Mouse (Mus musculus) spleen, adult 2 months (tissue): ENCODE measurements around the gene Olfr64. TPM values are rescaled to one million over a fixed set of nuclear protein-coding genes. Genes with fewer than 3 reads are reported as not detected.

Experiments used
- DNase-seq, 2 experiments: peaks; one replicate each; pipeline versions ENCODE4 v3.0.0 to v3.0.0-alpha.2; 2012 to 2021; ENCODE audit warnings: low spot score in 2 of 2, low read depth in 1 of 2
- H3K27ac ChIP-seq: fragments of 200-500 bp; 2 replicates; pipeline ENCODE4 v1.5.1; 2012; ENCODE audit warnings: low read length, inconsistent platforms; ENCODE audit not compliant: insufficient read depth
- H3K27me3 ChIP-seq: fragments of 200-500 bp; 2 replicates; pipeline ENCODE4 v1.6.1; 2012; ENCODE audit warnings: mild to moderate bottlenecking, moderate library complexity, low read length, inconsistent platforms; ENCODE audit not compliant: control insufficient read depth, insufficient read depth
- H3K36me3 ChIP-seq: fragments of 200-500 bp; 2 replicates; pipeline ENCODE4 v1.6.1; 2012; ENCODE audit warnings: mild to moderate bottlenecking, low read length, inconsistent platforms; ENCODE audit not compliant: control insufficient read depth, insufficient read depth
- H3K4me1 ChIP-seq: fragments of 200-500 bp; 2 replicates; pipeline ENCODE4 v1.6.1; 2011; ENCODE audit warnings: inconsistent platforms; ENCODE audit not compliant: control insufficient read depth, insufficient read depth, insufficient read length
- H3K4me3 ChIP-seq: fragments of 200-500 bp; 2 replicates; pipeline ENCODE4 v1.5.1; 2011; ENCODE audit warnings: mild to moderate bottlenecking, inconsistent platforms; ENCODE audit not compliant: insufficient read depth, insufficient read length; ENCODE audit errors: extremely low read depth
- CTCF ChIP-seq: fragments of 200-500 bp; IDR thresholded peaks from 2 replicates; pipeline ENCODE4 v1.5.1; 2011; ENCODE audit warnings: mild to moderate bottlenecking, inconsistent platforms; ENCODE audit not compliant: insufficient read depth, insufficient read length, insufficient replicate concordance; ENCODE audit errors: extremely low read depth
- POLR2A ChIP-seq: fragments of 200-500 bp; IDR thresholded peaks from 2 replicates; pipeline ENCODE4 v1.6.1; 2011; ENCODE audit warnings: low read depth, low read length, inconsistent platforms
- WGBS: fragments of 180-500 bp; shearing (Covaris S2); methylation state at CpG from one replicate; pipeline ENCODE4 v1.1.7; 2018; 5-methylcytosine and 5-hydroxymethylcytosine counted together
- polyA plus RNA-seq: library from polyadenylated mRNA; depleted of rRNA; stranded (reverse); fragments of >200 nt; gene quantifications from 2 replicates; pipeline ENCODE4 v1.2.3, GENCODE M21; 2012; rRNA removed

Olfr64 gene
- polyA plus RNA-seq, 1 experiment = not detected

DNA sequence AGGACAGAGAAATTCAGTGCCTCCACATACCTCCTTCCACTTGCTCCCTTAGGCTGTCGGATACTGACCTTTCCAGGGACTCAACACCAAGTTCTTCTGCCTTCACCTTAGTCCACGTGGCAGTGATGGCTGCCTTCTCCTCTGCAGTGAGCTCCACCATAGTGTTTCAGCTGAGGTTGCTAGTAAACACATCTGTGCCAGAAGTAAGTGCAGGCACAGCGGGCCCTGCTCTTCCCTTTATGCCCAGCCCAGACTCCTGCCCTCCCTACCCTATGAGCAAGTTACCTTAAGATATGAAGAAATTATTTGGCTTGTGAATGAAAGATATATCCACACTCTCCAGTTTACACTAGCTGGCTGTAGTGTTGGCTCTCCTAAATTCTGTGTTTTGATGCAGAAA, 54.0 kb downstream of the Olfr64 start, which contains the start of gene Hbb-bh2:
Gene Hbb-bh2, minus strand, starts transcription at position 253 of the 400 bp plus-strand sequence.
- Histone ChIP-seq H3K4me1 (peaks cover 4% of the 10 kb centered on the region; the same call in 1 of the 2 replicates), H3K27me3 (no peaks in the 10 kb centered on the region), H3K36me3 (no peaks in the 10 kb centered on the region), H3K4me3 (no peak within 1 kb of the TSS), H3K27ac (no peak within 1 kb of the TSS)
- TF ChIP-seq CTCF (no peak), POLR2A (no peak)
- WGBS = 86% methylated on average over 3 of the region's 3 CpGs
- no peak for DNase-seq

Other genes starting within 250 kb of the Olfr64 start
- not detected in 2 replicates for gene Olfr623, start 230.8 kb downstream of the Olfr64 start, polyA plus RNA-seq
- gene Olfr624, start 223.3 kb downstream of the Olfr64 start, polyA plus RNA-seq = not detected in 2 replicates
- not detected in 2 replicates for gene Olfr625-ps1, start 211.8 kb downstream of the Olfr64 start, polyA plus RNA-seq
- not detected in 2 replicates for gene Olfr243, start 179.8 kb downstream of the Olfr64 start, polyA plus RNA-seq
- gene Olfr628, start 164.1 kb downstream of the Olfr64 start, polyA plus RNA-seq = not detected in 2 replicates
- not detected in 2 replicates for gene Olfr629, start 149.5 kb downstream of the Olfr64 start, polyA plus RNA-seq
- gene Olfr630, start 137.2 kb downstream of the Olfr64 start, polyA plus RNA-seq = not detected in 2 replicates
- gene Olfr69, start 122.9 kb downstream of the Olfr64 start, polyA plus RNA-seq = not detected in 2 replicates
- not detected in 2 replicates for gene Olfr68, start 114.8 kb downstream of the Olfr64 start, polyA plus RNA-seq
- gene Olfr67, start 102.7 kb downstream of the Olfr64 start, polyA plus RNA-seq = not detected in 2 replicates
- 8,577 and 15,977 TPM in 2 replicates for gene Hbb-bt, start 80.5 kb downstream of the Olfr64 start, polyA plus RNA-seq
- gene Hbb-bs, start 66.4 kb downstream of the Olfr64 start, polyA plus RNA-seq = 71,783 and 120,196 TPM in 2 replicates
- gene Hbb-bh2, start 54.0 kb downstream of the Olfr64 start, polyA plus RNA-seq = not detected in 2 replicates
- 0.15 TPM in 1 of 2 replicates, not detected in the other for gene Hbb-bh1, start 51.3 kb downstream of the Olfr64 start, polyA plus RNA-seq
- 0.14 TPM in 1 of 2 replicates, not detected in the other for gene Hbb-y, start 41.3 kb downstream of the Olfr64 start, polyA plus RNA-seq
- gene Olfr66, start 8.2 kb downstream of the Olfr64 start, polyA plus RNA-seq = not detected in 2 replicates
- gene Olfr65, start 9.0 kb upstream of the Olfr64 start, polyA plus RNA-seq = not detected in 2 replicates
- gene Olfr631, start 34.3 kb upstream of the Olfr64 start, polyA plus RNA-seq = not detected in 2 replicates
- not detected in 2 replicates for gene Olfr632, start 39.9 kb upstream of the Olfr64 start, polyA plus RNA-seq
- not detected in 2 replicates for gene Olfr633, start 50.0 kb upstream of the Olfr64 start, polyA plus RNA-seq
- gene Olfr635, start 76.7 kb upstream of the Olfr64 start, polyA plus RNA-seq = not detected in 2 replicates
- not detected in 2 replicates for gene Olfr638, start 104.3 kb upstream of the Olfr64 start, polyA plus RNA-seq
- not detected in 2 replicates for gene Olfr639, start 122.8 kb upstream of the Olfr64 start, polyA plus RNA-seq
- not detected in 2 replicates for gene Olfr640, start 131.1 kb upstream of the Olfr64 start, polyA plus RNA-seq
- not detected in 2 replicates for gene Olfr641, start 141.0 kb upstream of the Olfr64 start, polyA plus RNA-seq
- not detected in 2 replicates for gene Olfr642, start 158.2 kb upstream of the Olfr64 start, polyA plus RNA-seq
- gene 4930516K23Rik, start 167.0 kb upstream of the Olfr64 start, polyA plus RNA-seq = not detected in 2 replicates
- not detected in 2 replicates for gene Olfr644, start 177.4 kb upstream of the Olfr64 start, polyA plus RNA-seq
- not detected in 2 replicates for gene Olfr645, start 191.0 kb upstream of the Olfr64 start, polyA plus RNA-seq
- gene Olfr646, start 210.4 kb upstream of the Olfr64 start, polyA plus RNA-seq = 0.08 TPM in 1 of 2 replicates, not detected in the other
- not detected in 2 replicates for gene Ubqln5, start 235.3 kb upstream of the Olfr64 start, polyA plus RNA-seq
- not detected in 2 replicates for gene Olfr643, start 242.9 kb upstream of the Olfr64 start, polyA plus RNA-seq
- not detected in 2 replicates for gene Ubqln3, start 248.8 kb upstream of the Olfr64 start, polyA plus RNA-seq